Mouse (Mus musculus) intestine, postnatal 0 days (tissue): Measurements from ENCODE around the gene Runx1. TPM values are rescaled to one million over a fixed set of nuclear protein-coding genes. Genes with fewer than 3 reads are reported as not detected.

Source experiments
- ATAC-seq: fragments of 200-750 bp; cut with Nextera tagmentation; 2 replicates; pipeline ENCODE4 v1.8.0; 2017; ENCODE audit warnings: mild to moderate bottlenecking, moderate TSS enrichment, moderate library complexity
- H3K27ac ChIP-seq: fragments of 300-500 bp; sonication (generic); 2 replicates; pipeline ENCODE4 v1.5.1; 2014; ENCODE audit warnings: mild to moderate bottlenecking, low read depth, low read length, moderate library complexity
- H3K27me3 ChIP-seq: fragments of 300-500 bp; sonication (generic); replicated peaks from 2 replicates; pipeline ENCODE4 v1.6.1; 2014; ENCODE audit warnings: low read length, mixed read lengths; ENCODE audit not compliant: control insufficient read depth, insufficient read depth
- H3K36me3 ChIP-seq: fragments of 300-500 bp; sonication (generic); 2 replicates; pipeline ENCODE4 v1.6.1; 2014; ENCODE audit warnings: mild to moderate bottlenecking, moderate library complexity; ENCODE audit not compliant: control insufficient read depth, insufficient read depth
- H3K4me1 ChIP-seq: fragments of 300-500 bp; sonication (generic); replicated peaks from 2 replicates; pipeline ENCODE4 v1.6.1; 2014; ENCODE audit warnings: antibody characterized with exemption, low read length, mixed read lengths; ENCODE audit not compliant: control insufficient read depth, insufficient read depth
- H3K4me2 ChIP-seq: fragments of 300-500 bp; sonication (generic); replicated peaks from 2 replicates; pipeline ENCODE4 v1.6.1; 2014; ENCODE audit warnings: low read depth, mild to moderate bottlenecking, moderate library complexity
- H3K4me3 ChIP-seq: fragments of 300-500 bp; sonication (generic); 2 replicates; pipeline ENCODE4 v1.5.1; 2014; ENCODE audit warnings: low read depth, low read length
- H3K9ac ChIP-seq: fragments of 300-500 bp; sonication (generic); 2 replicates; pipeline ENCODE4 v1.6.1; 2014; ENCODE audit warnings: mild to moderate bottlenecking, low read depth, low read length
- H3K9me3 ChIP-seq: fragments of 300-500 bp; sonication (generic); 2 replicates; pipeline ENCODE4 v1.6.1; 2016; ENCODE audit warnings: mixed run types; ENCODE audit not compliant: control insufficient read depth
- CTCF ChIP-seq: sonication (generic); IDR thresholded peaks from 2 replicates; pipeline ENCODE4 v1.5.1; 2016; ENCODE audit warnings: low read depth, mild to moderate bottlenecking, control low read depth, antibody characterized with exemption, moderate library complexity
- WGBS: fragments of 180-500 bp; shearing (Covaris S2); extraction: QIAGEN DNeasy Blood & Tissue Kit; methylation state at CpG from one replicate; pipeline ENCODE4 v1.1.7; 2014; 5-methylcytosine and 5-hydroxymethylcytosine counted together
- polyA plus RNA-seq: library from polyadenylated mRNA; unstranded; fragments of >200 nt; fragmentation: Nextera tagmentation; extraction: Ambion mirVana; gene quantifications from 2 replicates; pipeline ENCODE4 v1.2.1, GENCODE M21; 2015

Runx1 gene
- polyA plus RNA-seq, 1 experiment from 2014 or later = 1.7 TPM

GRCm38 (mm10) chr16:92605606-92606490, 220.1 kb downstream of the Runx1 start:
- no peak for ATAC-seq
- H3K36me3 ChIP-seq = no peaks in the 10 kb centered on the region
- H3K4me1 ChIP-seq = 0 out of 2 replicates have a peak, but pooled peaks cover 5% of the 10 kb centered on the region
- H3K4me2 ChIP-seq = peak overlapping the region; percentile 64
- H3K27ac ChIP-seq = no peak overlapping the region
- peaks cover 15% of the 10 kb centered on the region for H3K27me3 ChIP-seq
- TF ChIP-seq CTCF = no peak
- 16% methylated on average over 61 of the region's 64 CpGs for WGBS
- H3K9me3 ChIP-seq = no peaks in the 10 kb centered on the region
- peak overlapping the region; percentile 28 for H3K4me3 ChIP-seq
- peak overlapping the region; percentile 34; the same call in 1 of the 2 replicates for H3K9ac ChIP-seq

- TF ChIP-seq CTCF = no peak
- Histone ChIP-seq H3K4me2 (no peak overlapping the region), H3K4me1 (no peaks in the 10 kb centered on the region), H3K4me3 (no peak overlapping the region), H3K36me3 (no peaks in the 10 kb centered on the region), H3K9ac (no peak overlapping the region), H3K27ac (no peak overlapping the region), H3K9me3 (no peaks in the 10 kb centered on the region), H3K27me3 (peaks cover 15% of the 10 kb centered on the region)
- no peak for ATAC-seq
- WGBS = 78% methylated on average over 11 of the region's 11 CpGs
Observed at GRCm38 (mm10) chr16:92602504-92602903, 223.4 kb downstream of the Runx1 start.

GRCm38 (mm10) chr16:92601270-92601826, 224.6 kb downstream of the Runx1 start:
- H3K4me2 ChIP-seq = no peak overlapping the region
- TF ChIP-seq CTCF = no peak
- 82% methylated on average over 9 of the region's 9 CpGs for WGBS

GRCm38 (mm10) chr16:92599451-92599850, 226.5 kb downstream of the Runx1 start:
- H3K9ac ChIP-seq = no peak overlapping the region
- no peaks in the 10 kb centered on the region for H3K36me3 ChIP-seq
- no peaks in the 10 kb centered on the region for H3K27me3 ChIP-seq
- no peaks in the 10 kb centered on the region for H3K9me3 ChIP-seq
- no peak for ATAC-seq
- no peak overlapping the region for H3K27ac ChIP-seq
- no peak overlapping the region for H3K4me2 ChIP-seq
- no peaks in the 10 kb centered on the region for H3K4me1 ChIP-seq
- TF ChIP-seq CTCF = no peak
- 75% methylated on average over 11 of the region's 11 CpGs for WGBS
- H3K4me3 ChIP-seq = no peak overlapping the region

More at GRCm38 (mm10) chr16:92601270-92601826, 224.6 kb downstream of the Runx1 start:
- Histone ChIP-seq H3K27ac (no peak overlapping the region), H3K9me3 (no peaks in the 10 kb centered on the region), H3K36me3 (no peaks in the 10 kb centered on the region), H3K4me1 (no peaks in the 10 kb centered on the region), H3K27me3 (peaks cover 11% of the 10 kb centered on the region), H3K9ac (no peak overlapping the region), H3K4me3 (no peak overlapping the region)
- ATAC-seq = no peak

GRCm38 (mm10) chr16:92597655-92598054, 228.3 kb downstream of the Runx1 start:
- ATAC-seq = no peak
- no peaks in the 10 kb centered on the region for H3K27me3 ChIP-seq
- no peak overlapping the region for H3K4me2 ChIP-seq
- no peaks in the 10 kb centered on the region for H3K4me1 ChIP-seq
- TF ChIP-seq CTCF = no peak
- H3K36me3 ChIP-seq = no peaks in the 10 kb centered on the region
- H3K9ac ChIP-seq = no peak overlapping the region
- H3K27ac ChIP-seq = no peak overlapping the region
- H3K4me3 ChIP-seq = no peak overlapping the region
- no peaks in the 10 kb centered on the region for H3K9me3 ChIP-seq
- WGBS = 67% methylated on average over 11 of the region's 11 CpGs

- no peak overlapping the region for H3K4me2 ChIP-seq
- H3K4me3 ChIP-seq = no peak overlapping the region
- no peak for ATAC-seq
- H3K4me1 ChIP-seq = no peaks in the 10 kb centered on the region
- no peaks in the 10 kb centered on the region for H3K27me3 ChIP-seq
- WGBS = 58% methylated on average over 6 of the region's 6 CpGs
- no peaks in the 10 kb centered on the region for H3K9me3 ChIP-seq
- no peak overlapping the region for H3K9ac ChIP-seq
- no peak for TF ChIP-seq CTCF
- H3K27ac ChIP-seq = no peak overlapping the region
- H3K36me3 ChIP-seq = no peaks in the 10 kb centered on the region
Observed at GRCm38 (mm10) chr16:92592207-92592606, 233.7 kb downstream of the Runx1 start.
